Mouse (Mus musculus) olfactory bulb, adult 2 months (tissue): Measurements from ENCODE around the gene Fbxw8.

Source experiments
- CTCF ChIP-seq: fragments of 200-500 bp; IDR thresholded peaks from 2 replicates; pipeline ENCODE4 v1.5.1; 2012; ENCODE audit warnings: low read depth, mild to moderate bottlenecking, low read length, moderate library complexity; ENCODE audit not compliant: insufficient read depth
- POLR2A ChIP-seq: fragments of 200-500 bp; IDR thresholded peaks from 2 replicates; pipeline ENCODE4 v1.6.1; 2012; ENCODE audit warnings: mild to moderate bottlenecking, low read depth, low read length, moderate library complexity; ENCODE audit not compliant: insufficient read depth

DNA sequence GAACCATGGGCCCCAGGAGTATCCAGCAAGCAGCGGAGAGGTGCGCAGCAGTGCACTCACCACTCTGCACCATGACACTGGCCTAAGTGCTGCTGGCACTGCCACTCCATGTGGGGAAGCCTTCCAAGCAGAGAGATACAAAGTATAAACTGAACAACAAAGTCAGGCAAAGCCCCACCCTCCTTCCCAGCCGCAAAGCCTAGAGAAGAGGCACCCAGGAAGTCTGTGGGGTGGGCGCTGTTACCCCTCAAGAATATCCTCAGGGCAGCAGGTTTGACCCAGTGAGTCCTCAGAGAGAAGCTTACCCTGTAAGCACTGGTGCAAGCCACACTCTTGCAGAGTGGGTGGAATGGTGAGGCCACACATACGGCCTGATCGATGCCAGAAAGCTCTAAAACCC, 65.2 kb downstream of the Fbxw8 start:
- no peak for TF ChIP-seq CTCF
- no peak for TF ChIP-seq POLR2A
